Mouse (Mus musculus): ENCODE data around the gene Llph. TPM values are rescaled to one million over a fixed set of nuclear protein-coding genes. Genes with fewer than 3 reads are reported as not detected.

Gene Llph
- polyA plus RNA-seq, 1 experiment from 2014 or later, result 61.6 TPM

DNA sequence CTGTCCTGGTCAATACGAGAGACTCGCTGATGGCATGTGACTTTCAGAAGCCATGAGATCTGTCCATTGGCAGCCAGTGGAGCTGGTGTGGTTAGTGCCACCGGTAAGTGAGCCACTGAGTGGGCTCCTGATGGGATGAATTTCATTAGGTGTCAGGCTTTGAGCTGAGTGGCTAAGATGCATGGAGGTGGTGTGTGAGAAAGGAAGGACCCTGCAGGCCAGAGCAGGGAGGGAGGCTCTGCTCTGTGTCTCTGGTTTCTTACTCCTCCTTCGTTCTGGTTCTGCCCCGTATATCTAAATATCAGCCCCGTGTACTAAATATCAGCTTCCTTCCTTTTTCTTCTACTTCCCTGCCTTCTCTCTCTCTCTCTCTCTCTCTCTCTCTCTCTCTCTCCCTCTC is 44.4 kb downstream of the Llph start:
- no peak for DNase-seq (ENCODE audit: low spot score)
- Histone ChIP-seq H3K4me3 (no peak overlapping the region), H3K9me3 (replicated peaks) (no peaks in the 10 kb centered on the region), H3K4me1 (peaks cover 66% of the 10 kb centered on the region), H3K27me3 (ENCODE audit: low read depth, poor library complexity, severe bottlenecking) (no peaks in the 10 kb centered on the region), H3K36me3 (no peaks in the 10 kb centered on the region), H3K27ac (peak overlapping the region; percentile 82)
- 68% methylated on average over 6 of the region's 6 CpGs for WGBS

DNA sequence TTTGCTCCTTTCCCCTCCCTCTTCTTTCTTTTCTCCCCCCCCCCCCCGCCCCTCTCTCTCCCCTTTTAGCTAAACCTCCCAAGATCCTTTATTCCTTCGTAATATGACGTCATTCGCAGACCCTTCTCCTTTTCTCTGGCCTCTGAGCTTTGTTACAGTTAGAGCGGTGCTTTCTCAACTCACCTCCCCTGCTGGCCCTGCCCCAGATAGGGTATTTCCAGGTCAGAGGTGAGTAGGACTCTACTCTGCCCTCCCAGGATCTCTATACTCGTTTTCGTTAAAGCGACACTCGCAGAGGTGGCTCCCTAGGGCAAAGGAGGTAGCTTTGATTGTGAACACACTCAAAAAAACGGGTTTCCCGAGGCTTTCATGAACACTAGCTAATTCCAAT is 45.0 kb downstream of the Llph start:
- no peak for DNase-seq (ENCODE audit: low spot score)
- Histone ChIP-seq H3K27ac (peak overlapping the region; percentile 82), H3K4me1 (peaks cover 72% of the 10 kb centered on the region), H3K27me3 (ENCODE audit: low read depth, poor library complexity, severe bottlenecking) (no peaks in the 10 kb centered on the region), H3K9me3 (replicated peaks) (no peaks in the 10 kb centered on the region), H3K4me3 (peak overlapping the region; percentile 28), H3K36me3 (no peaks in the 10 kb centered on the region)
- WGBS, result 27% methylated on average over 11 of the region's 11 CpGs

GRCm38 (mm10) chr10:120272270-120272883 is 45.5 kb downstream of the Llph start:
- H3K4me1 ChIP-seq, result peaks cover 77% of the 10 kb centered on the region
- WGBS, result 22% methylated on average over 19 of the region's 19 CpGs
- no peaks in the 10 kb centered on the region for H3K36me3 ChIP-seq
- H3K4me3 ChIP-seq, result peak overlapping the region; percentile 28
- H3K27me3 ChIP-seq (ENCODE audit: low read depth, poor library complexity, severe bottlenecking), result no peaks in the 10 kb centered on the region
- H3K9me3 ChIP-seq (replicated peaks), result no peaks in the 10 kb centered on the region
- H3K27ac ChIP-seq, result peak overlapping the region; percentile 82
- peak; percentile 60 for DNase-seq (ENCODE audit: low spot score)

DNA sequence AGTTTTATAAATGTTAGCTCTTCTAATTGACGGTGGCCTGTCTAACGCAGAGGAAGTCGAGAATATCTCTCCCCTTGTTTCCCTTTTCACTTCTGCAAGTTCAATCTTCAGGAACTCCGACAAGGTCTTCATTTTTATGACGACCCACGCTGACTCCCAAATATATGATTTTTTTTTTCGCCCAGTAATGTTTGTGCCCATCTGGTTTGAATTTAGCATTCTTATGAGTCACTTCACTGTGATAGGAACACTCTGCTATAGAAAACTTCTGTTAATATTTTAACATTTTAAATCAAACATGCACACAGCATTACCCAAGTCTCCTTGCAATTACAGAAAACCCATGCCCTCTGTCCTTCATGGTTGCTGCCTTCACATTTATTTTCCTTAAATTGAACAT is 46.5 kb downstream of the Llph start:
- H3K27ac ChIP-seq, result peak overlapping the region; percentile 82
- H3K4me3 ChIP-seq, result no peak overlapping the region
- H3K9me3 ChIP-seq (replicated peaks), result no peaks in the 10 kb centered on the region
- H3K27me3 ChIP-seq (ENCODE audit: low read depth, poor library complexity, severe bottlenecking), result no peaks in the 10 kb centered on the region
- WGBS, result 54% methylated on average over 7 of the region's 7 CpGs
- peaks cover 77% of the 10 kb centered on the region for H3K4me1 ChIP-seq
- DNase-seq (ENCODE audit: low spot score), result no peak
- no peaks in the 10 kb centered on the region for H3K36me3 ChIP-seq

DNA sequence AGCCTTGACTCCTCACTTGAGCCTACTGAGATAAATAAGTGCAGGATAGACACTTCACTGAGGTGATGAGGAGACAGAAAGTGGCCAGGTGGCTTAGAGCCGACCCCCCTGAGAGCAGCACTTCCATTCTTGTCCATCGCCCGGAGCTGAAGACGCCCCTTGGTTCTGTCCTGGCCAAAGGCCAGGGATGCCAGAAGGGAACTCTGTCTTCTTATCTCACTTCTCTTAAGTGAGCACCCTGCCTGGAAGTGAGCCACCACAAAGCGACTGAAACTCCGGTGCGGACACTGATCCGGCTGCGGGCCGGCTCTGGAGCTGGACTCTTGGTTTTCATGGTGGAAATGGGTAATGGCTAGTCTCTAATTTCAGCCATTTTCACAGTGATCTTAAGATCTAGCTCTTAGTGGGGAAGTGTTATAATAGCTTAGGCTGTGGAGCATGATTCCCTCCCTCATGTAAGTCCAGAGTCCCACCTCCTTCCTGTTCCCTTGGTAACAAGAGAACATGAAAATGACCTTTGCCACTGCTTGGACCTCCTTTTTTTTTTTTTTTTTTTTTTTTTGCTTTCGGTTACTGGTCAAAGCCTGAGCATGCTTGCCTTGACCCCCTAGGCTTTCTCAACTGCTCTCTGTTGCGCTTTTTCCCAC is 52.7 kb downstream of the Llph start:
- 77% methylated on average over 12 of the region's 12 CpGs for WGBS
- no peaks in the 10 kb centered on the region for H3K36me3 ChIP-seq
- no peaks in the 10 kb centered on the region for H3K9me3 ChIP-seq (replicated peaks)
- H3K27ac ChIP-seq, result peak overlapping the region; percentile 68; the same call in 1 of the 2 replicates
- H3K27me3 ChIP-seq (ENCODE audit: low read depth, poor library complexity, severe bottlenecking), result no peaks in the 10 kb centered on the region
- no peak for DNase-seq (ENCODE audit: low spot score)
- H3K4me1 ChIP-seq, result peaks cover 78% of the 10 kb centered on the region
- H3K4me3 ChIP-seq, result no peak overlapping the region

DNA sequence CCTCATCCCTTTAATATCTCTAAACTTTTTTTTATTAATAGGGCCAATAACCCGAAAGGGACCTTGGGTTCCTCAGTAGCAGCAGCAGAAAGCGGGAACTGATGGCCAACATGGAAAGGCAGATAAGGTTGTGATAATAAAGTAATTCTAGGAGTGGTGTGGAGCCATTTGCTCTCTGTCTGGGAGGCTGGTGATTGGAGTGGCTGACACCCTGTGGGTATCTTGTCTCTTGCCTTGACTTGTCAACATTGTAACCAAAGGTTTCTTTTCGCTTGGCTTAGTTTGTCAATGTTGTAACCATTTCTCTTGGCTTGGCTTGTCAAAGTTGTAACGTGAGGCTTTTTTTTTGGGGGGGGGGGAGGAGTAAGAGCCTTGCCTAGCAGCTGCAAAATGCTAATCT is 53.5 kb downstream of the Llph start:
- no peak for DNase-seq (ENCODE audit: low spot score)
- H3K4me3 ChIP-seq, result no peak overlapping the region
- WGBS, result 62% methylated on average over 4 of the region's 4 CpGs
- H3K27ac ChIP-seq, result peak overlapping the region; percentile 68; the same call in 1 of the 2 replicates
- H3K9me3 ChIP-seq (replicated peaks), result no peaks in the 10 kb centered on the region
- H3K36me3 ChIP-seq, result no peaks in the 10 kb centered on the region
- H3K4me1 ChIP-seq, result peaks cover 78% of the 10 kb centered on the region
- H3K27me3 ChIP-seq (ENCODE audit: low read depth, poor library complexity, severe bottlenecking), result no peaks in the 10 kb centered on the region

DNA sequence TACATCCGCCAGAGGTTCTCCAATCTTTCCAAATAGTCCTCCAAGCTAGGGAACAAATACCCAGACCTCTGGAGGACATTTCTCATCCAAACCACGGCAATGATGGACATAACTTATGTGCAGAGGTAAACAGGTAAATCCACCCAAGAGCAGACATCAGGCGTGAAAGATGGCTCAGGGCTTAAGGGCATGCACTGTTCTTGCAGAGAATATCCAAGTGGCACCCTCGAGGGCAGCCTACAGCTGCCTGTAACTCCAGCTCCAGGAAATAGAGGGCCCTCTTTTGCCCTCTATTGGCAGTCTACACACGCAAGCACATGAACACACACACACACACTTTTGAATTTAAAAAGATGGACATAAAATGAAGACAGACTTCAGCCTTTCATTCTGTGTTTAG is 54.8 kb downstream of the Llph start:
- Histone ChIP-seq H3K4me3 (no peak overlapping the region), H3K27ac (no peak overlapping the region), H3K4me1 (peaks cover 73% of the 10 kb centered on the region), H3K9me3 (replicated peaks) (no peaks in the 10 kb centered on the region), H3K27me3 (ENCODE audit: low read depth, poor library complexity, severe bottlenecking) (no peaks in the 10 kb centered on the region), H3K36me3 (no peaks in the 10 kb centered on the region)
- WGBS, result 91% methylated on average over 5 of the region's 5 CpGs
- DNase-seq (ENCODE audit: low spot score), result no peak

Other genes starting within 250 kb of the Llph start
- gene Helb, start 114.1 kb upstream of the Llph start, polyA plus RNA-seq (2016; fragmentation: Nextera tagmentation; extraction: Ambion mirVana), result 4.9 and 6.2 TPM in 2 replicates
- gene Tmbim4, start 25.5 kb upstream of the Llph start, polyA plus RNA-seq (2016; fragmentation: Nextera tagmentation; extraction: Ambion mirVana), result 74.3 and 77.6 TPM in 2 replicates
- gene Irak3, start 24.9 kb upstream of the Llph start, polyA plus RNA-seq (2016; fragmentation: Nextera tagmentation; extraction: Ambion mirVana), result 0.55 and 0.78 TPM in 2 replicates
- gene Hmga2, start 249.4 kb downstream of the Llph start, polyA plus RNA-seq (2016; fragmentation: Nextera tagmentation; extraction: Ambion mirVana), result 129 and 160 TPM in 2 replicates

Measured in limb, embryonic 10.5 days (tissue).